Mouse (Mus musculus) limb, embryonic 13.5 days (tissue): ENCODE measurements at regions not wholly inside any gene's neighbourhood (a gene's known extent, or its start where the extent isn't known, plus 50 kb on each side); places are given as distances from the start of the nearest gene placed in this dataset.
A peak's percentile ranks its signal among the peaks of the same experiment; 100 is the strongest.

Experiments used
- ATAC-seq: fragments of 200-750 bp; cut with Nextera tagmentation; 2 replicates; pipeline ENCODE4 v1.8.0; 2017; ENCODE audit warnings: low read depth, moderate number of reproducible peaks, moderate TSS enrichment; ENCODE audit not compliant: low FRiP score
- H3K27ac ChIP-seq: fragments of 300-500 bp; sonication (generic); 2 replicates; pipeline ENCODE4 v1.5.1; 2015; ENCODE audit warnings: inconsistent platforms, mild to moderate bottlenecking, moderate library complexity
- H3K27me3 ChIP-seq: fragments of 300-500 bp; sonication (generic); 2 replicates; pipeline ENCODE4 v1.6.1; 2015; ENCODE audit warnings: mild to moderate bottlenecking, inconsistent platforms
- H3K36me3 ChIP-seq: fragments of 300-500 bp; sonication (generic); 2 replicates; pipeline ENCODE4 v1.6.1; 2015; ENCODE audit warnings: inconsistent platforms, mild to moderate bottlenecking, moderate library complexity
- H3K4me1 ChIP-seq: fragments of 300-500 bp; sonication (generic); 2 replicates; pipeline ENCODE4 v1.6.1; 2015; ENCODE audit warnings: inconsistent platforms
- H3K4me2 ChIP-seq: fragments of 300-500 bp; sonication (generic); replicated peaks from 2 replicates; pipeline ENCODE4 v1.6.1; 2015; ENCODE audit warnings: inconsistent platforms, mild to moderate bottlenecking, moderate library complexity
- H3K4me3 ChIP-seq: fragments of 300-500 bp; sonication (generic); 2 replicates; pipeline ENCODE4 v1.5.1; 2015; ENCODE audit warnings: moderate library complexity, mild to moderate bottlenecking, inconsistent platforms
- H3K9ac ChIP-seq: fragments of 300-500 bp; sonication (generic); 2 replicates; pipeline ENCODE4 v1.6.1; 2015; ENCODE audit warnings: mild to moderate bottlenecking, inconsistent platforms
- H3K9me3 ChIP-seq: fragments of 300-500 bp; sonication (generic); 2 replicates; pipeline ENCODE4 v1.6.1; 2016; ENCODE audit warnings: inconsistent platforms
- WGBS: fragments of 180-500 bp; shearing (Covaris S2); methylation state at CpG from one replicate; pipeline ENCODE4 v1.1.7; 2015; 5-methylcytosine and 5-hydroxymethylcytosine counted together

- Histone ChIP-seq H3K4me3 (no peak overlapping the region), H3K4me1 (no peaks in the 10 kb centered on the region), H3K27me3 (no peaks in the 10 kb centered on the region), H3K9me3 (no peaks in the 10 kb centered on the region), H3K4me2 (no peak overlapping the region), H3K9ac (no peak overlapping the region), H3K36me3 (no peaks in the 10 kb centered on the region), H3K27ac (no peak overlapping the region)
- 94% methylated on average over 1 of the region's 1 CpGs for WGBS
- no peak for ATAC-seq
These were observed 459.0 kb downstream of the Epha3 start for GRCm38 (mm10) chr16:63404976-63405375.

GRCm38 (mm10) chr16:63412656-63413055, 451.3 kb downstream of the Epha3 start:
- Histone ChIP-seq H3K4me3 (no peak overlapping the region), H3K4me2 (no peak overlapping the region), H3K27me3 (no peaks in the 10 kb centered on the region), H3K9ac (no peak overlapping the region), H3K4me1 (no peaks in the 10 kb centered on the region), H3K36me3 (no peaks in the 10 kb centered on the region), H3K9me3 (no peaks in the 10 kb centered on the region), H3K27ac (no peak overlapping the region)
- no peak for ATAC-seq
- WGBS, result 87% methylated on average over 1 of the region's 1 CpGs

- H3K27ac ChIP-seq, result no peak overlapping the region
- no peaks in the 10 kb centered on the region for H3K36me3 ChIP-seq
- peak overlapping the region; percentile 21; the same call in 1 of the 2 replicates for H3K4me2 ChIP-seq
- H3K9me3 ChIP-seq, result no peaks in the 10 kb centered on the region
- no peaks in the 10 kb centered on the region for H3K27me3 ChIP-seq
- 9% methylated on average over 4 of the region's 4 CpGs for WGBS
- ATAC-seq, result peak; percentile 48; the same call in 1 of the 2 replicates
- H3K4me3 ChIP-seq, result no peak overlapping the region
- H3K9ac ChIP-seq, result no peak overlapping the region
- H3K4me1 ChIP-seq, result peaks cover 6% of the 10 kb centered on the region
These were observed 411.7 kb downstream of the Epha3 start for GRCm38 (mm10) chr16:63452301-63452700.

GRCm38 (mm10) chr16:63466615-63467014, 397.4 kb downstream of the Epha3 start:
- H3K9me3 ChIP-seq, result no peaks in the 10 kb centered on the region
- no peak overlapping the region for H3K9ac ChIP-seq
- H3K27me3 ChIP-seq, result no peaks in the 10 kb centered on the region
- 53% methylated on average over 4 of the region's 4 CpGs for whole genome bisulfite sequencing
- ATAC-seq, result no peak
- no peak overlapping the region for H3K27ac ChIP-seq
- H3K4me3 ChIP-seq, result no peak overlapping the region
- H3K36me3 ChIP-seq, result no peaks in the 10 kb centered on the region
- no peaks in the 10 kb centered on the region for H3K4me1 ChIP-seq
- H3K4me2 ChIP-seq, result no peak overlapping the region

GRCm38 (mm10) chr16:63468851-63469250, 395.1 kb downstream of the Epha3 start:
- no peaks in the 10 kb centered on the region for H3K9me3 ChIP-seq
- 95% methylated on average over 1 of the region's 1 CpGs for WGBS
- no peaks in the 10 kb centered on the region for H3K36me3 ChIP-seq
- H3K4me1 ChIP-seq, result no peaks in the 10 kb centered on the region
- H3K4me3 ChIP-seq, result no peak overlapping the region
- H3K27ac ChIP-seq, result no peak overlapping the region
- H3K27me3 ChIP-seq, result no peaks in the 10 kb centered on the region
- no peak overlapping the region for H3K4me2 ChIP-seq
- no peak for ATAC-seq
- no peak overlapping the region for H3K9ac ChIP-seq
